Mouse (Mus musculus) midbrain, embryonic 16.5 days (tissue): ENCODE measurements at regions not wholly inside any gene's neighbourhood (a gene's known extent, or its start where the extent isn't known, plus 50 kb on each side); places are given as distances from the start of the nearest gene placed in this dataset.
A peak's percentile ranks its signal among the peaks of the same experiment; 100 is the strongest.

Source experiments
- ATAC-seq: fragments of 200-750 bp; cut with Nextera tagmentation; 2 replicates; pipeline ENCODE4 v1.8.0; 2017; ENCODE audit warnings: moderate TSS enrichment
- H3K27ac ChIP-seq: fragments of 300-500 bp; sonication (generic); 2 replicates; pipeline ENCODE4 v1.5.1; 2014; ENCODE audit warnings: mild to moderate bottlenecking, low read length, mixed read lengths
- H3K27me3 ChIP-seq: fragments of 300-500 bp; sonication (generic); 2 replicates; pipeline ENCODE4 v1.6.1; 2014; ENCODE audit warnings: low read depth, low read length, mixed read lengths; ENCODE audit not compliant: control insufficient read depth, insufficient read depth
- H3K36me3 ChIP-seq: fragments of 300-500 bp; sonication (generic); 2 replicates; pipeline ENCODE4 v1.6.1; 2014; ENCODE audit warnings: mild to moderate bottlenecking, low read length, moderate library complexity, mixed read lengths; ENCODE audit not compliant: control insufficient read depth, insufficient read depth
- H3K4me1 ChIP-seq: fragments of 300-500 bp; sonication (generic); 2 replicates; pipeline ENCODE4 v1.6.1; 2014; ENCODE audit warnings: mild to moderate bottlenecking, low read length, mixed read lengths; ENCODE audit not compliant: control insufficient read depth, insufficient read depth
- H3K4me2 ChIP-seq: fragments of 300-500 bp; sonication (generic); 2 replicates; pipeline ENCODE4 v1.6.1; 2014; ENCODE audit warnings: mild to moderate bottlenecking, low read length, mixed read lengths
- H3K4me3 ChIP-seq: fragments of 300-500 bp; sonication (generic); 2 replicates; pipeline ENCODE4 v1.5.1; 2014; ENCODE audit warnings: low read depth, mild to moderate bottlenecking, low read length, moderate library complexity, mixed read lengths
- H3K9ac ChIP-seq: fragments of 300-500 bp; sonication (generic); 2 replicates; pipeline ENCODE4 v1.6.1; 2014; ENCODE audit warnings: low read depth, low read length, mixed read lengths
- H3K9me3 ChIP-seq: fragments of 300-500 bp; sonication (generic); replicated peaks from 2 replicates; pipeline ENCODE4 v1.6.1; 2014; ENCODE audit warnings: mild to moderate bottlenecking, low read length, mixed read lengths; ENCODE audit not compliant: control insufficient read depth, poor library complexity, severe bottlenecking
- WGBS: fragments of 180-500 bp; shearing (Covaris S2); extraction: QIAGEN DNeasy Blood & Tissue Kit; methylation state at CpG from one replicate; pipeline ENCODE4 v1.1.7; 2014; 5-methylcytosine and 5-hydroxymethylcytosine counted together

DNA sequence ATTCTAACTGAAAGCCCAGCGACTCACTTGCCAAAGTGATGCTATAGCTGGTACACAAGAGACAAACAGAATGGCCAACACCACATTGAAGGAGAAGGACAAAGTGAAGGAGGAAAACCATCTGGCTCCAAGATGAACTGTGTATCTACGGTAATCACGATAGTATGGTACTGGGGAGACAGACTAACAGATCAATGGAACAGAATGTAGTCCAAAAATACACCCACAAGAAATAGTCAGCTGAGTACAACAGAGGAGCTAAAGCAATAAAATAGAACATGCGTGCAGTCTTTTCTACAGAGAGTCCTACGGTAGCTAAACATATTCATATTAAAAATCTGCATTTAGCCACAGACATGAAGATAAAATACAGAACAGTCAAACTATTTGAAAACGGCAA, 92.4 kb upstream of the Tmem150c start:
- no peak for ATAC-seq
- H3K9ac ChIP-seq: no peak overlapping the region
- H3K27me3 ChIP-seq: no peaks in the 10 kb centered on the region
- H3K27ac ChIP-seq: no peak overlapping the region
- H3K36me3 ChIP-seq: no peaks in the 10 kb centered on the region
- H3K4me3 ChIP-seq: no peak overlapping the region
- WGBS: 95% methylated on average over 6 of the region's 6 CpGs
- H3K4me1 ChIP-seq: no peaks in the 10 kb centered on the region
- H3K9me3 ChIP-seq: no peaks in the 10 kb centered on the region
- no peak overlapping the region for H3K4me2 ChIP-seq

DNA sequence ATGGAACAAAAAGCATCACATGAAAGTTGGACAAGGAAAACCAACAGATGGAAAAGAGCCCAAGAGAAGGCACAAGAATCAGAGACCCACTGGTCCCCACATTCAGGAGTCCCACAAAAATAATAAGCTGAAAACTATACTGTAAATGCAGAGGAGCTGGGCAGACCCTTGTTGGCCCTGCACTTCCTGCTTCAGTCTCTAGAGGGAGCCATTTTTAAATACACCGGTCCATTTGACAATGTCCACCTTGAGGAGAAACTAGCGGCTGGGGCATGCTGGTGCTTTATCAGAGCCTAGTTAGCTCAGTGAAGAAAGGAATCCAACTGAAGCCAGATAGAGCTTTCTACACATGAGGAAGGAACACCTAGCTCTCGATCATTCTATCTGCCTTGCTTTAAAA, 90.1 kb upstream of the Tmem150c start:
- Histone ChIP-seq H3K4me2 (no peak overlapping the region), H3K4me3 (no peak overlapping the region), H3K36me3 (no peaks in the 10 kb centered on the region), H3K4me1 (no peaks in the 10 kb centered on the region), H3K9ac (no peak overlapping the region), H3K9me3 (no peaks in the 10 kb centered on the region), H3K27me3 (no peaks in the 10 kb centered on the region), H3K27ac (no peak overlapping the region)
- 60% methylated on average over 3 of the region's 3 CpGs for WGBS
- no peak for ATAC-seq

DNA sequence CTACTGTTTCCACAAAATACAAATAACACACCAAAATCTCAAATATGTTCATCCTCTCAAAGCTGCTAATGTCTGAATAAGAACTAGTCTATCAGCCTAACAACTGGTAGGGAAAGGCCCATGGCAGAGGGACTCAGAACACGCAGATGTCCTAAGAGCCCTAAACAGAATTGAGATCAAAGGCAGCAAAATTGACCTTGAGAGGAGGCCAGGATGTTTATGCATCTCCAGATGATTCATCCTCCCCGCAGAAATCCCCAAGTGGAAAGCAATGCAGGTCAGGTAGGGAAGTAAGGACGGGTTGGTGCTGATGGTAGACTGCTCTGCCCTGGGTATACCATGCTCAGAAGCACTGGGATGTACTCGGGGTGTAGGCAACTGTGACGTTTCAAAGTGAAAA, 89.0 kb upstream of the Tmem150c start:
- WGBS: 77% methylated on average over 5 of the region's 5 CpGs
- Histone ChIP-seq H3K4me2 (no peak overlapping the region), H3K27ac (no peak overlapping the region), H3K27me3 (no peaks in the 10 kb centered on the region), H3K9me3 (no peaks in the 10 kb centered on the region), H3K4me3 (no peak overlapping the region), H3K9ac (no peak overlapping the region), H3K36me3 (no peaks in the 10 kb centered on the region), H3K4me1 (no peaks in the 10 kb centered on the region)
- no peak for ATAC-seq

DNA sequence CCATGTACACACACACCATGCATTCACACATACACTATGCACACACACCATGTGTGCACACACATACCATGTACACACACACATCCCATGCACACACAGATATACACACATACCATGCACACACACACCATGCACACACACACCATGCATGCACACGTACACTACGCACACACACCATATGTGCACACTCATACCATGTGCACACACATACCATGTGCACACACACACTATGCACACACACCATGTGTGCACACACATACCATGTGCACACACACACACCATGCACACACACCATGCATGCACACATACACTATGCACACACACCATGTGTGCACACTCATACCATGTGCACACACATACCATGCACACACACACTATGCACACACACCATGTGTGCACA, 87.1 kb upstream of the Tmem150c start:
- no peak overlapping the region for H3K9ac ChIP-seq
- no peaks in the 10 kb centered on the region for H3K9me3 ChIP-seq
- no peaks in the 10 kb centered on the region for H3K27me3 ChIP-seq
- no peaks in the 10 kb centered on the region for H3K36me3 ChIP-seq
- WGBS: 98% methylated on average over 2 of the region's 2 CpGs
- no peak overlapping the region for H3K4me3 ChIP-seq
- no peak overlapping the region for H3K4me2 ChIP-seq
- ATAC-seq: 0 out of 2 replicates have a peak, but pooled peaks have one; percentile 8
- H3K27ac ChIP-seq: no peak overlapping the region
- no peaks in the 10 kb centered on the region for H3K4me1 ChIP-seq

DNA sequence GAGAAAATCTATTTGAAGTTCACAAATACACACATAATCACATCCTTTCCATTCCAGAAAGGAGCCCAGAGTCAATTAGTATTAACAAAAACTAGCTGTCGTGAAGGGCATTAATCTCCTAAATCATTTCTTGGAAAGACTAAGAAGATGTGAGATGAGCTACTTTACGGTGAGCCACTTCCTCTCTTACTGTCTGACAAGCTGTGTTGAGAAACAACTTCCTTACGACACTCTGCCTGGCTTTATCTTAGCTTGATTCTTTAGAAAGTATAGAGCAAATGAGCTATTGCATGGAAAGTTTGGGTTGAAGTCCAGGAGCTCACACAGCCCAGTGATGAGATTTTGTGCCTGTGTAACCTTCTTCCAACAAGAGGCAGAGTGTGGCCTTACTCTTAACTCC, 85.2 kb upstream of the Tmem150c start:
- H3K4me3 ChIP-seq: no peak overlapping the region
- 73% methylated on average over 3 of the region's 3 CpGs for WGBS
- no peak overlapping the region for H3K9ac ChIP-seq
- H3K9me3 ChIP-seq: no peaks in the 10 kb centered on the region
- no peak overlapping the region for H3K27ac ChIP-seq
- H3K4me2 ChIP-seq: no peak overlapping the region
- no peaks in the 10 kb centered on the region for H3K27me3 ChIP-seq
- no peaks in the 10 kb centered on the region; the same call in 1 of the 2 replicates for H3K4me1 ChIP-seq
- no peaks in the 10 kb centered on the region for H3K36me3 ChIP-seq
- ATAC-seq: no peak

DNA sequence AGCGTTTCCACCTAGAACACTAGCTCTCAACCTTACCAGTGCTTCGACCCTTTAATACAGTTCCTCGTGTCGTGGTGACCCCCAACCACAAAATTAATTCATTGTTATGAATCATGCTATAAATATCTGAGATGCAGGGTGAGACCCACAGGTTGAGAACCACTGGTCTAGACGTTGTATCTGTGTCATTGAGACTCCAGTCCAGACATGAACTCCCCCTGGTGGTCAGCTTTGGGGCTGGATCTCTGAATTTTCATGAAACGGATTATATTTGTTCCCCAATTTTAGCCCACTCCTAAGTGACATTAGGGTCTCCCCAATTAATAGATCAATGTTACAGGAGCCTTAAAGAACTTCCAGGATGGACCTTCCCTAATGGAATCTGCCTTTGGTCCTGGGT, 81.3 kb upstream of the Tmem150c start:
- 73% methylated on average over 6 of the region's 6 CpGs for WGBS
- H3K4me2 ChIP-seq: no peak overlapping the region
- H3K36me3 ChIP-seq: no peaks in the 10 kb centered on the region
- no peak for ATAC-seq
- peaks cover 4% of the 10 kb centered on the region; the same call in 1 of the 2 replicates for H3K4me1 ChIP-seq
- no peak overlapping the region for H3K27ac ChIP-seq
- H3K9me3 ChIP-seq: no peaks in the 10 kb centered on the region
- H3K4me3 ChIP-seq: no peak overlapping the region
- no peaks in the 10 kb centered on the region for H3K27me3 ChIP-seq
- no peak overlapping the region for H3K9ac ChIP-seq

DNA sequence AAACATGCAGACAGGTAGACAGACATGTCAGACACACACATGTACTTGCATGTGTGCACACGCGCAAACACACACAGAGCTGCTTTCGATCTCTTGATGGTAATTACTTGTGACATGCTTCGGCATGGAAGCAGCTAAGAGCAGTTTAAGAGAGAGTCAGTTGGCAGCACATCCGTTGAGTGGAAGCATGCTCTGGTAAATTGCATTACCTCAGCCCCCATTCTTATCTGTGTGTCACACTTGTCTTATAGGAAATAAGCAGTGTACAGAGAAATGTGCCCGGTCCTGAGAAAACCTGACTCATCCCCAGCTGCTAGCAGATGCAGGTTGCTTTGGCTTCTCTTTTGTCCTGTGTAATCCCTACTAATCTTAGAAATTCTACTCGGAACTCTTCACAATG, 80.0 kb upstream of the Tmem150c start:
- H3K27ac ChIP-seq: no peak overlapping the region
- peak; percentile 36; the same call in 1 of the 2 replicates for ATAC-seq
- H3K9me3 ChIP-seq: no peaks in the 10 kb centered on the region
- WGBS: 48% methylated on average over 7 of the region's 7 CpGs
- no peaks in the 10 kb centered on the region for H3K27me3 ChIP-seq
- peaks cover 4% of the 10 kb centered on the region; the same call in 1 of the 2 replicates for H3K4me1 ChIP-seq
- no peak overlapping the region for H3K4me2 ChIP-seq
- H3K4me3 ChIP-seq: no peak overlapping the region
- H3K36me3 ChIP-seq: no peaks in the 10 kb centered on the region
- H3K9ac ChIP-seq: no peak overlapping the region

DNA sequence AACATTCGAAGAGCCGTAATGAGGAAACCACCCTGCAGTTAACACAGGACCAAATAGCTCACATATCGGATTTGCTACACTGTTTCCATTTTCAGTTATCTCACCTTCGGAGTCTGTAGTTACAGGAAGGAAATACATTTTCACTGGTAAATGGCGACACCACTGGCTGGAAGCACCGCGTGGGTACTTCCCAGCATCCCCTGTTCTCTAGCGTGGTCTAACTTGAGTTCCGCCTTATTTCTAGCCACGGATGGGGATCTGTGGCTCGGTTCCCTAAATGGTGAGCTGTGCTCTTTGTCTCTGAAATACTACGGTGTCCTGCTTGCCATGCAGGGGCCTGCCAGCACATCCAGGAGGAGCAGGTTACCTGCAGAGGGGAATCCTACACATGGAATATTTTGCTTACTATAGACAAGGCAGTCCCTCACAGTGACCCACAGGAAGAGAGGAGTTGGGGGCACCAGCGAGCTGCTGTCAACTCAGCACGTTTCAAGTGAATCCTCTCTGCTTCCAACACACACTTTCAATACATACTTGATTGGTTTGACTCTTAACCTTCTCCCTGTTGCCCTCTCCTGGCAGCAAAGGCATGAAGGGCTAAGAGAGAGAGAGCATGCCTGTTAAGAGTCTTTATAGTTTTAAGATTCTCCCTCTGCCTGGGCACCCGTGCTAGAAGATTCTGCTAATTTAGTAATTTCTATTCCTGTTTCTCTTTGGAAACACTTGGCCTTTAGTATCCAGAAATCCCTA, 78.9 kb upstream of the Tmem150c start:
- Histone ChIP-seq H3K36me3 (no peaks in the 10 kb centered on the region), H3K4me3 (no peak overlapping the region), H3K4me1 (peaks cover 4% of the 10 kb centered on the region; the same call in 1 of the 2 replicates), H3K27me3 (no peaks in the 10 kb centered on the region), H3K9me3 (no peaks in the 10 kb centered on the region), H3K27ac (no peak overlapping the region), H3K4me2 (no peak overlapping the region), H3K9ac (no peak overlapping the region)
- ATAC-seq: no peak
- WGBS: 83% methylated on average over 15 of the region's 15 CpGs

DNA sequence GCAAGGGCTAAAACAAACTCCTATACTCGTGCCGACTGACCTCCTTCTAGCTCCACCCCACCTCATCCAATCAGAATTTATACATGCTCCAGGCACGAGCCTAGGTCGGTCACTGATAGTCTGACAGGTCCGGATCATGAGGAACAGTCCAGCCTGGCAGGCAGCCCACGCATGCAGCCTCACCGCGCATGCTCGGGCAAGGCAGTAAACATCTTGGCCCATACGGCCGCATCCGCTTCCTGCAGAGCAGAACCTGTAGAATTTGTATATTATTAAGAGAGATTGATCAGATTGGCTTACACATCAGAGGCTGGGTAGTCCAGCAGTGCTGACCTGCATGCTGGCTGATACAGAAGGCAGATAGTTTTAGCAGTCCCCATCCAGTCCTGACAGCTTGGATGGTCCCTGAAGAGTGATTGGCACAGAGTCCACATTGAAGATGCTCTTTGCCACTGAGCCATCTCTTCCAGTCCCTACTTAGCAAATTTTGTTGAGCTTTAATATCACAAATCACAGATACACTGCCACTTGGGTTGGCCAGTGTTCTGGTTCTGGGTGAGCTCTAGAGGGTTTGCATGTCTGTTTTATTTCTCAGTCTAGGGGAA, 78.2 kb upstream of the Tmem150c start:
- no peaks in the 10 kb centered on the region for H3K27me3 ChIP-seq
- ATAC-seq: no peak
- no peak overlapping the region for H3K4me2 ChIP-seq
- H3K27ac ChIP-seq: no peak overlapping the region
- H3K36me3 ChIP-seq: no peaks in the 10 kb centered on the region
- no peaks in the 10 kb centered on the region for H3K9me3 ChIP-seq
- 96% methylated on average over 12 of the region's 12 CpGs for WGBS
- H3K4me1 ChIP-seq: peaks cover 4% of the 10 kb centered on the region; the same call in 1 of the 2 replicates
- H3K4me3 ChIP-seq: no peak overlapping the region
- H3K9ac ChIP-seq: no peak overlapping the region
